Mouse (Mus musculus) c-Kit-positive CD71-positive TER-119-positive erythroid progenitor cells, embryonic 14.5 days (primary cell): ENCODE measurements at regions not wholly inside any gene's neighbourhood (a gene's known extent, or its start where the extent isn't known, plus 50 kb on each side); places are given as distances from the start of the nearest gene placed in this dataset.

Experiments
- DNase-seq: peaks from one replicate; pipeline ENCODE4 v3.0.0-alpha.2; 2013; ENCODE audit warnings: low spot score

- DNase-seq = no peak
Measured at GRCm38 (mm10) chr13:112125769-112126469, 162.3 kb upstream of the Ankrd55 start.

- no peak for DNase-seq
Measured at GRCm38 (mm10) chr13:112130220-112130619, 158.0 kb upstream of the Ankrd55 start.

DNA sequence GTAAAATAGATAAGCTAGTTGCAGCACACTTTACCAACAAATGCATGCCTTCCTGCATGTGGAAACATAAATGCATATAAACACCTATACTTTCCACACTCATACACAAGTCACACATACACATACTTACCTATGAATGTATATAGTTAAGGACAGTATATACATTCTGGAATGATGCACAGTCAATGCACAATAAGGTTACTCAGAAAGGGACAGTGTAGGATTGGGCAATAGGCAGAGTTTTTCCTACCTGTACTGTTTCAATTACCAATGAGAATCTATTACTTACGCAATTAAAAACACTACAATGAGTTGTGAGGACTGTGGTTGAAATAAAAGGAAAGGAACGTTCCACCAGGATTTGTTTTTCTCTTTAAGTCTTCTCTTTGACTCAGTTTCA lies 157.5 kb upstream of the Ankrd55 start:
- DNase-seq = no peak

DNA sequence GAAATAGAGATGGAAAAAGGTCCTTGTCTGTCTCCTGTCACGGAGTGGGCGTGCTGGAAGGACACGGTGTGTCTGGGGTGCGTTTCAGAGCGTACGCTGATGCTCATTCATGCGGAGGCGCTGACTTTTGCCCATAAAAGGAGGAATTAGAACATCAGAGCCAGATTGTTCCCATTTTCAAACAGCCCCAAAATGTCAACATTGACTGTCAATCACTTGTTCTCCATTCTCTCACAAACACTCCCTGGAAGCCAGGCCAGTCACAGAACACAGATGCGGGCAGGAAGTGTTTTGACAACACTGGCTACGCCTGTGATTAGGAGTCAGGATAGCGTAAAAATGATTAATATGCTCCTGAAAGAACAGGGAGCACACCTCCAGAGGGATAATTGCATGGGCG lies 157.1 kb upstream of the Ankrd55 start:
- no peak for DNase-seq

GRCm38 (mm10) chr13:112133736-112134135 lies 154.5 kb upstream of the Ankrd55 start:
- DNase-seq = no peak

DNA sequence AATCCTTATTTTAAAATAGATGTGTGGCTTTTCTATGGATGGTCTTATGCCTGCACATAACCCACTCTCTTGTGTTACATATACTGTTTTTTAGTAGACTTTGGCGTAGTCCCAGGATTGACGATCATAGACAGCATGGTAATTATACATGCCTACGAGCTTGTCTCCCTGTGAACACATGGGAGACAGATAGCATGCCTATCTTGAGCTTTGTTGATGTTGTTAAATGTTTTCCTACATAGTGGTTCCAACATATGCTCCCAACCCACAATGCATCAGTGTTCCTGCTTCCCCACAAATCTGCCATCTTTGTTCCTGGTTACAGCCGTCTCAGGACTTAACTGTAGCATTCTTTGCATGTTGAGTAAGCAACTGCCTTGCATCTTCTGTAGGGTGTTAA lies 153.6 kb upstream of the Ankrd55 start:
- no peak for DNase-seq

GRCm38 (mm10) chr13:112135777-112136176 lies 152.5 kb upstream of the Ankrd55 start:
- DNase-seq = no peak

- no peak for DNase-seq
Measured at GRCm38 (mm10) chr13:112136850-112137249, 151.4 kb upstream of the Ankrd55 start.

- no peak for DNase-seq
Measured at GRCm38 (mm10) chr13:112140871-112141270, 147.4 kb upstream of the Ankrd55 start.

DNA sequence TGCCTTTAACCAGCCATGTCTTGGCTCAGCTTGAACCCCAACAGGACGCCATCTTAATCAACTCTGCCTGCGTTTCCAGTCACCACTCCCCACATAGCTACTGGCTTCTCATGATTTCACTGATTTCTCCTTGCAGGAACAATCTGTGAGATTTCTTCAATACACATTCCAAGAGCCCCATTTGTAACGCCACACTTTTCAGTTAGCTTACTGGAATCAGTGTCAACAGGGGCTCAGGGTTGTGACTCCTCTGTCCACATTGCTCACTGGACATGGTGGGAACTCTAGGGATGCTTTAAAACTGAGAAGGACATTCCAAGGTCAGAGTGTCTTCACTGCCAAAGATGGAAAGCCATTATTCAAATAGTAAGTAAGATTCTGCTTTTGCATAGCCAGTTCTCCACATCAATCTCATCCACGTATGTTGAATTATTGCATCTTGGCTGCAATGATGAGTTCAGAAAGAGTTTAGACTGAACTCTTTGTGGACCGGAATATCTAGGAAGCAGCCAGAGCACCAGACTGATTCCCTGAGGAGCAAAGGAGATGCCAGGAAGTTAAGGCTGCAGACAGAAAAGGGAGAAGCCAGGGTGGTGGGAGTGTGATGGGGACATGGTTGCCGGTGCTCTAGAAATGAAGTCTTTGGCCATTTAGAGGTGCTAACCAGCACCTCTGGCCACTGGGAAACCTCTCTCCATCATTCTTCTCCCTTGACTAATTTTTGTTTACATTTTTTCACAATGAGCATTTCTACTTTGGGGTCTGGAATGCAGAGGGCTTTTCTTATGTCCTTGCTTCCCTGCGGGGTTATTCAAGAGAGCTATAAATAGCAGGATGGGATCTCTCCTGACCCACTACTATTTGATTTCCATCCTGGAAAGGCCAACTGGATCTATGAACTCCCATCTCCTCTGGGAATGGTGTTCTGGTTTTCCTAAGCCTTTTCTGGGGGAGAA lies 143.6 kb upstream of the Ankrd55 start:
- DNase-seq = no peak

DNA sequence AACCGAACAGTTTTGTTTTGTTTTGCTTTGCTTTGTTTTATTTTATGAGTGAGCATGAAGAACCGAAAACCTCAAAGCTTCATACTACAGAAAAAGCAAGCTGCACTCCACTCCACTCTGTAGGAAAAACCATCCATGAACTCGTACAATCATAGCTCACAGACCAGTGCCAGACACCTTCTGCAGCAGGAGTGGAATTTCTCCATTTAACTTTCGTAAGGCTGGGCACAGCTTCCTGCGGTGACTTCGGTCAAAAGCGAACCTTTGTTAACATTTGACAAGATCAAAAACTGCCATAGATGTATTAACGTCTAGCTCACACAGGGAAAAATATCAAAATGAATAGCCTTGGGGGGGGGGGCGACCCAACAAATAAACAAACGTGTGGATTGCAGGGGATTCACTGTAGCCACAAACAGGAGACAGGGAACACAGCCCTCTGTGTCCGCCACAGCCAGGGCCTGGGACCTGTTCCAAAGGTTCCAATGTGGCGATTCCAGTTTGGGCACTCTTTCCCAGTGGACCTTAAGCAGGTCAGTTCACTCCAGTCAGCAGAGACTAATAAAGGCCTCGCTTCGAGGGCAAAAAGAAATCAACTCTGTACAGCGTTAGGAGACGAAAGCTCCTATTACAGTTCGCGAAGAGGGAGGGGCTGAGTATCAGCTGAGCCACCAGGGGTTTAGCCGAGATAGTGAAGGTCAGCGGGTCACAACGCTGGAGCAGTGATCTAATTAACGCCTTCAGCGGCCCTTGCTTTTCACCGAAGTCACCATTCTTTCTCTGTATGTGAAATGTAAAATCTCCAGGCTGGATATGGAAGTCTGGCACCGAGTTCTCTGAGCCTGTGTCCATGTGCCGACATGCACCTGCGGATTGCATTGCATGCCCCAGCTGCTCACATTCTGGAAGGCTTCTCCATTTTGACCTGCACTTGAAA lies 135.4 kb upstream of the Ankrd55 start:
- DNase-seq = no peak

GRCm38 (mm10) chr13:112153681-112154127 lies 134.5 kb upstream of the Ankrd55 start:
- no peak for DNase-seq

DNA sequence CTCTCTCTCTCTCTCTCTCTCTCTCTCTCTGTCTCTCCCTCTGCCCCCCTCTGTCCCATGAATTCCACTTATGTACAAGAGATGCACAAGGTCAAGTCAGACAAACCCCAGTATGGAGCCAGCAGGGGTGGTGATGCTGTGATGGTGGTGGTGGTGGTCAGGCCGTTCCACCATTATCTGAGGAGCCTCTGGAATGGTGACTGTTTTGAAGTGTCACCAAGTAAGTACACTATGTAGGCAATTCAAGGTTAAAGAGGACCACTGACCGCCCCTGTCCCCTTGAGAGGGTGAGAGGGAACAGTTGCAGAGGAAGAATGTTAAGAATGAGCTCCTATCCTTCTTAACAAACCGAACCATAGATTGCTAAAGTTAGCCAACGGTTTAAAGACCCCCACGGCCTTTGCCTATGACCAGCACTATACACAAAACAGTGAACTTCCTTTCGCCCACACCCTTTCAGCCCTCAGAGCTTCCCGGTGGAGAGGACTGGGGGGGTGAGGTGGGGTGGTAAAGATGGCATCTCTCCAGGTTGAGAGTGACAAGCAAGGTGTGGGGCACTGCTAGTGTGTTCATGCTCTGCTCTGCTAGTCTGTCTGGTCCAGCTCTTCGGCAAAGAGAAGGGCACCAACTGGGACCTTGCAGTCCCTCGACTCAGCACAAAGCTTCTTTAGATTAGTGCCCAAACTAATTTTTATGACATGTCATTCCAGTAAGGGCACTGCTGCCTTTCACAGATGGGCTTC lies 128.7 kb upstream of the Ankrd55 start:
- DNase-seq = no peak

DNA sequence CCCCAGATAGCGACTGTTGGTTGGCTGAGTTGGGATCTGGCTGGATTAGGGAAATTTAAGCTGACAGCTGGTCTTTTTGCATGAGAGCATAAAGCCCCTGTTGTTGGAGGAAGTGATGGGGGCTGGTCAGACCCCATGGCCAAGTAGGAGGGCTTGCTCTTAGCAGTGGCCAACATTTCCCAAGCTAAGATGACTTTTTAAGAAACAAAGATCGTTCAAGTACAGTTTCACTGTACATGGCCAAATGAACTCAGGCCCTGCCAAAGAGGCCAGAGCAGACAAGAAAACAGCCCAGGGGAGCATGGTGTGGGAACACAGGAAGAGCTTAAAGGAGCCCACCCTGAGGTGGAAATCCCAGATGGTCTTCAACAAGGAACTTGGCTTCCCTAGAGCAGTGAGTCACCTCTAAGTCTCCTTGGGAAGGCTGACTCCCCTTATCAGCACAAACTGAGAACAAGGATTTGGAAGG lies 128.0 kb upstream of the Ankrd55 start:
- DNase-seq = no peak

DNA sequence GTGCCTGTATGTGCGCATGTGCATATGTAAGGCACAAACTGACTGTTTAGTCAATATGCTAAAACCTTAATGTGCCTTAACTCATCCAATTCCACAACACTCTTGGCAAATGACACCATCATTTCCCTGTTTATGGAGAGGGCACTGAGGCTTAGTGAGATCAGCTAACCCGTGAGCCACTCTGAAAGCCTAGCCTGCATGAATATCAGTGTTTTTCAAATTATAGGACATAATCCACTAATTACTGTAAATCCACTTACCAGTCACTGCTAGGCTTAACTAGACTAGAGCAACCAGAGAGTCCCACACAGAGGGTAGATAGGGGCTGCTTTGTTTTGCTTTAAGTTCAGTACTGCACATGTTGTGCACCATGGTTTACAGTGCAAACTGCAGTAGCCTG lies 127.5 kb upstream of the Ankrd55 start:
- DNase-seq = no peak

DNA sequence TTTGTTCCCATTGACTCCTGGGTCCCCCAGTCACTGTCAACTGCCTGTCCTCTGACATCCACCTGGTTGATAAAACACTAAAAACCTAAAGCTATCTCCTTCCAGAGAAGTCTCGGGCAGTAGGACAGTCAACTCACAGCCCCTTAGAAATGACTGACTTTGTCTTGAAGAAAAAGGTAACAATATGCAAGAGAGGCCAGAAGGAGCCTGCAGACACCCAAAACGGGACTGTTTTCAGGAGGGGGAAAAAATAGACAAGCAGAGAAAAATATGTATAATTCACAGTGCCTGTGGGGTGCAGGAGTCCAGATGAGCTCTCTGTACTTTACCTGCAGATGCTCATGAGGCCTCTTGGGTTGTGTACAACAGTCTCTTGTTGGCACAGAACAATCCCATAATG lies 126.4 kb upstream of the Ankrd55 start:
- DNase-seq = no peak

GRCm38 (mm10) chr13:112165921-112166320 lies 122.3 kb upstream of the Ankrd55 start:
- DNase-seq = no peak

DNA sequence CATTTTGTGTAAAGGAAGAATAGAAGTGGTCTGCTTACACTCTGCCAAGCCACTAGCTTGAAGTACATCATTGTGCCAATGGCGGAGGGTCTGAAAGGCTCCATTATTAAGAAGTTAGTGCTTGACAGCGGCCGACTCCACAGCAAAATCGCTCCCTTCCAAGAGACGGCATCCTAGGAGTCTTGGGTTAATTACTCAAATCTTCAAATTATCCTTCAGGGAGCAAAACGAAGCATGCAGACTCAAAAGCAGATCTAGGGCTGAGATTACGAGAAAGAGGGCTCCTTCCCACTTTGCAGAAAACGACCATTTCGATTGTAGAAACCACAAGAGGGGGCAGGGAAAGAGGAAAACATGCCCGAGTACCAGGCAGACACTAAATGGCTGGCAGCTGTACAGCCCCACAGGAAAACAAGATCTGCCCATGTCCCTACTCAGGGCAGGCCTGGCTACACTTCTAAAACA lies 121.9 kb upstream of the Ankrd55 start:
- no peak for DNase-seq

DNA sequence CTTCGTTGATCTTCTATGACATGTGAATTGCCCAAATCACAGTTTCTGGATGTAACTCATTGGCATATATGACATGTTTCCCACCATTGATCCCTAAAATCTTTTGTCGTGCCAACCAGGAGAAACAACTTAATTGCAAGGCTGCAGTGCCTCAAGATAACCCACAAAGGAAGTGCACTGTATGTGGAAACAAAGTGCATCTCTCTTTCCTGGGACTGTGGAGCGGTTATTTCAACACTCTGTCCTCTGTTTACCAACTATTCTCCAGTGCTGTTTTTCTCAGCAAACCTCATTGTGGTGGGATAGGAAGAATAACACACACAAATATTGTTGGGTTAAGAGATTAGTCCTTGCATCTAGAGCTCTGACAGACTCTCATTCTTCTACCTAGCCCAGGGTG lies 119.8 kb upstream of the Ankrd55 start:
- no peak for DNase-seq

DNA sequence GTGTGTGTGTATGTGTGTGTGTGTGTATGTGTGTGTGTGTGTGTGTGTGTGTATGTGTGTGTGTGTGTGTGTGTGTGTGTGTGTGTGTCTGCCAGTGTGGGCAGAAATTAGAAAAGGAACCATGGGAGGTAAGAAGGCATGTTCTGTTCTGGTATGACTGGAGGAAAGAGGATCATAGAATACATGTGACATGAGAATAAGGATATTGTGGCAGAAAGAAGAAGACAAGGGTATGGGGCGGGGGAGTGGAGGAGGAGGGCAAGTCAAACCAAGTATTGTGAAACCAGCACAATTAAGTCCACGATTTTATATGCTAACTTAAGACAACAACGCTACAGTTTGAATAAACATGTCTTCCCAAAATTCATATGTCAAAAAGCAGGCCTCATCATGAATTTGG lies 117.4 kb upstream of the Ankrd55 start:
- no peak for DNase-seq
